Mouse (Mus musculus) liver, adult 2 months (tissue): ENCODE results near the gene Ndufb6.

Experiments used
- CTCF ChIP-seq: fragments of 200-500 bp; IDR thresholded peaks from 2 replicates; pipeline ENCODE4 v1.5.1; 2011; ENCODE audit warnings: low read depth, low read length, control low read depth
- POLR2A ChIP-seq: fragments of 200-500 bp; IDR thresholded peaks from 2 replicates; pipeline ENCODE4 v1.6.1; 2011; ENCODE audit warnings: low read length, control low read depth; ENCODE audit not compliant: insufficient read depth; ENCODE audit errors: extremely low read depth

- TF ChIP-seq POLR2A (no peak), CTCF (no peak)
These were observed 31.7 kb upstream of the Ndufb6 start for GRCm38 (mm10) chr4:40310796-40311383.
